Mouse (Mus musculus) thymus, adult 2 months (tissue): ENCODE results near the gene Gpr179.

Source experiments
- CTCF ChIP-seq: fragments of 200-500 bp; IDR thresholded peaks from 2 replicates; pipeline ENCODE4 v1.5.1; 2012; ENCODE audit warnings: mild to moderate bottlenecking, control low read depth, low read length, moderate library complexity, borderline replicate concordance; ENCODE audit not compliant: control insufficient read depth, poor library complexity, insufficient read depth; ENCODE audit errors: extremely low read depth
- POLR2A ChIP-seq: fragments of 200-500 bp; IDR thresholded peaks from 2 replicates; pipeline ENCODE4 v1.6.1; 2012; ENCODE audit warnings: mild to moderate bottlenecking, low read length, control low read depth, moderate library complexity; ENCODE audit not compliant: control insufficient read depth, poor library complexity, insufficient read depth; ENCODE audit errors: extremely low read depth

- TF ChIP-seq POLR2A (no peak), CTCF (no peak)
Observed at GRCm38 (mm10) chr11:97370329-97371091, 18.6 kb upstream of the Gpr179 start.
